Mouse (Mus musculus) testis, postnatal 10 days (tissue): ENCODE data around the gene Chst14.

Source experiments
- DNase-seq: peaks from one replicate; pipeline ENCODE4 v3.0.0; 2021; ENCODE audit warnings: low spot score

Gene Chst14

GRCm38 (mm10) chr2:118963676-118964012 lies 37.3 kb downstream of the Chst14 start:
- DNase-seq: no peak

DNA sequence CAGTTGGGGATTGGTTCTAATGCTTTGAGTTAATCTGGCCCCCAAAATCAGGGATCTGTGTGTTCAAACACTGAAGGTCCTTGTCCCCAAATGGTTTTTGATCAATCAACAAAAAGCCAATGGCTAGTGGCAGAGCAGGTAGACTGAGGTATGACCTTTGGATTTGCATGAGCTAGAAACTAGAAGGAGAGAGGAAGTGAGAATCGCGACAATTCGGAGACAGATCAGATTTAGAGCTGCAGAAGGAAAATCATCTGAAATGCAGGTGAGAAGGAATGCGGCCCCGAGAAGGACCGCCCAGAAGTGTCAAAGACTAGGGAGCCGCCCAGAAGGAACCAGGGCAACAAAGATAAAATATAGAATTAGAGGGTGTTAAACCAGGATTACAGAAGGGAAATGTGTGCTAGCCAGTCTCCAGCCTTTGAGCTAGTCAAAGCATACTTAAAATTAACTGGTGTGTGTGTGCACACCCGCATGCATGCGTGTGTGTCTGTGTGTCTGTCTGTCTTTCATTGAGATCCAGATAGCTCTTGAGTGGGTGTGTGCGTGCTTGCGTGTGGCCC lies 43.4 kb downstream of the Chst14 start:
- DNase-seq: no peak

- no peak for DNase-seq
Observed at GRCm38 (mm10) chr2:118972048-118972447, 45.8 kb downstream of the Chst14 start.

DNA sequence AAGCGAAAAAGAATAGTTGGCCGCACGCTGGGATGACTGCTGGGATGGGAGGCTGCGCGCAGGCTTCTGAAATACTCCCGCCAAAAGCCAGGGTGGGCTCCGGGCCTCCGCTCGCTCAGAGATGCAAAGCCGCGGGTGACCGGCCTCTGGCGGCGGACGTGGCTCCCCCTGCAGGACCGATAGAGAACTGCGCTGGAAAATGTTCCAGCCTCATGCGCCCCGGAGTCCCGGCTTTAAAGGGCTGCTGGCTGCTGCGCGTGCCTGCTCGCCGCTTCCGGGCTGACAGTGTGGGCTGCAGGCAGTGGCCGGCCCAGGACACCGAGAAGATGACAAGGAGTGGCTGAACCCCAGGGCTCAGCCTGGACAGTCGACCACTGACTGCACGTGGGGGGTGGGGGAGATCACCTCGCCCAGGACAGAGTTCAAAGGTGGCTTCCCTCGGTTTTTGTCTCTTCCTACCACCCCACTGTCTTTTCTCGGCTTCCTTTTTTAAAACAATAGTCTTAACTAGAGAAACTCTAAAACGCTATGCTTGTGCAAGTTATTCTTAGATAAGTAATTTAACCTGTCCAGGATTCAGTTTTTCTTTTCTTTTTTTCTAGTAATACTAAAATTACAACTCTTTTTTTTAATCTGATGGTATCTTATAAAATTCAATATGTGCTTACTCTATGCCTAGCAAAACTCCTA lies 46.5 kb downstream of the Chst14 start:
- peak; percentile 89 for DNase-seq

- DNase-seq: no peak
Observed at GRCm38 (mm10) chr2:118975855-118976254, 49.6 kb downstream of the Chst14 start.

DNA sequence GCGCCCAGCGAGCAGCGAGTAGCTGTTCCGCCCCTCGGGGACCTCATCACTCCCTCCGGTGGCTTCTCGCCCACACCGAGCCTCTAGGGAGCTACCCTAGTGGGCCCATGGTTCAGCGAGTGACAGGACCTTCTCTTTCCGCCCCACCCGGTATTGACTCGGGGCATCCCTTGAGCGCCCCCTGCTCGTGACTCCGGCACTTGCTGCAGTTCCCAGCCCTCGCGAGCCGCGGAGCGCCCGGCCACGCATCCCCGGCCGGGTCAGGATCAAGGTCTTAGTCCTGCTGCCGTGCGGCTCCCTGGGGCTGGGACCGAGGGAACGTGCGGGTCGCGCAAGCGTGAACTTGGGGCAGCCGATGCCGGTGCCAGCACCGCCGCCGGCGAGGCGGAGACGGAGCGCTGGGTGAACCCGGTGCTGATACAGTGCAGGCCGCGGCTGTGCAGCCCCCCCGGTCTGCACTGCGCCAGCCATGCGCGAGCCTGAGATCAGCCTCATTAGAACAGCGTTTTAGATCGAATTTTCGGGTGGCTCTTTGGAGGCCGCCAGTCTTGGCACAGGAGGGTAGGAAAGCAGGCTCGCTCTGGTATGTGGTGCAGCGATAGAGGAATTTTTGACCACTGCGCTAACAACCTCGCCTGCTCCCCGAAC lies 50.1 kb downstream of the Chst14 start:
- peak; percentile 88 for DNase-seq

- DNase-seq: no peak
Observed at GRCm38 (mm10) chr2:118976941-118977340, 50.6 kb downstream of the Chst14 start.

GRCm38 (mm10) chr2:118978064-118978463 lies 51.8 kb downstream of the Chst14 start:
- DNase-seq: peak; percentile 44
